Mouse (Mus musculus): ENCODE data around the gene Rnf145.

Rnf145 gene

DNA sequence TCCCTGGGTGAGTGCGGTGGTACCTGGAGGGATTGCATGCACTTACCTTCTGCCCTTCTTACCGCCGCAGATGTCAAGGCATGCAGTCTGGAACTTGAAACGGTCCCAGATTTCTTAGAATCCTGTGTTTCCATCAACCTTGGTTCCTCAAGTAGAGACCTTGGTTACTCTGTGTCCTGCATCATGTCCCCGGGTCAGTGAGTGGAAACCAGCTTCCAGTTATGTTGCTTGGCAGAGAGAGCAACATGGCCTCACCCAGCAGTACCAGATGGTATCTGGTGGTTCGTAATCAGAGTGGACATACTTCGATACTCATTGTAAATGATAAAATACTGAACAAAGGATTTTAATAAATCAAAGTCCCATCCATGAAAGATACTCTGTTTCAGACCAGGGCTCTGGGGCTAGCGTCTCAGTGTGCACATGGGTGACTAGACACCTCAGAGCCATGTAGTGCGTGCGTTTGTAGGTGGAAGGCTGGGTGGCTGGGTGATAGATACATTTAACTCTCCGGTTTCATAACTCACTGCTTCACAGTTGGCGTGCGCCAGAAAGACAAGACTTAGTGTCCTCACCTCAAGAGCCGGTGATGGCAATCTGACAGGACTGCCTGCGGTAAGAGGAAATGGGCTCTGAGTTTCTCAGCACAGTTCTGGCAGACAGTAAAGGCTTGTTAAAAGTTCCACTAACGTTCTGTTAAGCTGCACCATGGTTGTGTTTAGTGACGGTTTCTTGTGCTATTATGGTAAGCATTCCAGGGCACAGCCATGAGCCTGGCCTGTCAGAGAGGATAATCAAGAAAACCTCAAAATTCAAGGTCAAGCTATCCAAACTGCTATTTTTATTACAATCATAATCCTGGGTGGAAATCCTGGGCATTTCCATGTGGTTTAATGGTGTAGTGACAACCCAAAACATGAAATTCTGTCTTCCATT, 14.3 kb downstream of the Rnf145 start:
- in situ Hi-C loops (cut with MboI; ENCODE audit: low sequenced_read_pairs): no loop called here

DNA sequence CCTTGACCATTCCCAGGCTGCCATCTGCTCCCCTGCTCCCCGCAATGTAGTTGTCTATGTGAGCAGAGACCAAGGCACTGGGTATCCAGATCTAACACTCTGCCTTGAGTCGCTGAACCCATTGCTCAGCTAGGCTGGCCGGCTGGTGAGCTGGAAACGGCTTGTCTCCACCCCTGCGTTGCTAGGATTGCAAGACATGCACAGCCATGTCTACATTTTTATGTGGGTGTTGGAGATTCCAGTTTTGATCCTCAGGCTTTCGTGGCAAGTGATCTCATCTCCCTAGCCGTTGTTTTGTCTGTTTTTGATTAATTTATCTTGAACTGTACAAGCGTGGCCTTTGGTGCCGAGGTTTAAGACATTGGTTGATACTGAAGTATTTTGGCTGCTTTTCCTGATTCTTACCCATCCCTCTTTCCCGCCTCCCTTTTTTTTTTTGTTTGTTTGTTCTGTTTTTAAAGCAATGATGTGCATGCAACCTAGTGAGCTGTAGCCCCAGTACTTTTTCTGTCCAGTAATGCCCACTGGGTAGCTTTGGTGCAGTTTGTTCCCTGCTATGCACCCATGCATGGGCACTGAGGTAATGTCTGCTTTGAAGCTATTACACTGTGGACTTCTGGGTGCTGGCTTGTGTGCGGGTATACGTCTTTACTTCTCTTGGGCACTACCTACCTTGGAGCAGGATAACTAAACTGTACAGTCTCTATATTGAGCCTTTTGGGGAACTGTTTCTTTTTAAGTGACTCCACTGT, 16.4 kb downstream of the Rnf145 start:
- in situ Hi-C loops (cut with MboI; ENCODE audit: low sequenced_read_pairs): no loop called here

- in situ Hi-C loops (cut with MboI; ENCODE audit: low sequenced_read_pairs): no loop called here
Measured at GRCm38 (mm10) chr11:44537403-44537802, 18.6 kb downstream of the Rnf145 start.

- in situ Hi-C loops (cut with MboI; ENCODE audit: low sequenced_read_pairs): no loop called here
Measured at GRCm38 (mm10) chr11:44538101-44538500, 19.3 kb downstream of the Rnf145 start.

- in situ Hi-C loops (cut with MboI; ENCODE audit: low sequenced_read_pairs): no loop called here
Measured at GRCm38 (mm10) chr11:44538501-44539290, 19.9 kb downstream of the Rnf145 start.

DNA sequence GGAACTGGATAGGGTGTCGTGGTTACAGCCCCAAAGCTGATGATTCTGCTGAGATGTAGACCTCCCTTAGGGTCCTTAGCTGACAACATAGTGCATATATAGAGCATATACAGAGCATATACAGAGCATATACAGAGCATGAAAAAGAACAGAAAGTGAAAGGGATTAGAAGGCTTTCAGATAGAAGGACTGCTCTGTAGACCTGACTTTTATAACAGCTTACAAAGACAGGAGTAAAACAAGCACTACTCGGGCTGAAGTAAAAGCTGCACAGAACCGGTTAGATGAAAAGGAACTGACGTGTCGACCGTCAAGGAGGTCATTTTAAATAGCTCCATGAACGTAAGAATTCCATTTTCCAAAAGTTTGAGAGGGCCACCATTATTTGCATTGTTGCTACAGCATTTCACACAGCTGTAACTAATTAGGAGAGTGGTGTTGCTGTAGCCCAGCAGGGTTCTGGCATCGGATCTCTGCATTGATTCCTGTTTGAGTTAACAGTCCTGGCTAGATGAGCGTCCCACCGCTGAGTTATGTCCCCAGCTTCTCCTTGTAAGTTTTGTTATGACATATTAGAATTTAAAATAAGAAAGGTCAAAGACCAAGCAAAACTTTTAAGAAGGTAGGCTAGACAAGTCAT, 20.6 kb downstream of the Rnf145 start:
- in situ Hi-C loops (cut with MboI; ENCODE audit: low sequenced_read_pairs): no loop called here

GRCm38 (mm10) chr11:44540243-44540642, 21.5 kb downstream of the Rnf145 start:
- in situ Hi-C loops (cut with MboI; ENCODE audit: low sequenced_read_pairs): no loop called here

GRCm38 (mm10) chr11:44541280-44541679, 22.5 kb downstream of the Rnf145 start:
- in situ Hi-C loops (cut with MboI; ENCODE audit: low sequenced_read_pairs): no loop called here

DNA sequence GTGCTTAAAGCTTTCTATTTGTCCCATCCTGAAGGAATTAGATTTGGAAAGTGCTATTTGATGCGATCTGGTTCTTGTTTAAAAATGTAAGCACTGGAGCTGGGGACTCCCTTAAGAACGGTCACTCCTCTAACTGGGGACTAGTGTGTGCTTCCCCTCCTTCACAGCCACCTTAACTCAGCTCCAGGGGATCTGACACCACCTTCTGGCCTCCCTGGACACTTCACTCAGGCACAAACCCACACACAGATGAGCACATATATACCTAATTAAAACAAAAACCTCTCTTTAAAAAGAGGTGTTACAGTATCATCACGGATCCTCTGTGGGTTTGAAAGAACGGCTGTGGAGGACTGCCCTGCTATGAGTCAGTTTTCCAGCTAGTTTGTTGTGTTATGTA, 23.0 kb downstream of the Rnf145 start:
- in situ Hi-C loops (cut with MboI; ENCODE audit: low sequenced_read_pairs): no loop called here

- in situ Hi-C loops (cut with MboI; ENCODE audit: low sequenced_read_pairs): no loop called here
Measured at GRCm38 (mm10) chr11:44543593-44543992, 24.8 kb downstream of the Rnf145 start.

GRCm38 (mm10) chr11:44543996-44544395, 25.2 kb downstream of the Rnf145 start:
- in situ Hi-C loops (cut with MboI; ENCODE audit: low sequenced_read_pairs): no loop called here

- in situ Hi-C loops (cut with MboI; ENCODE audit: low sequenced_read_pairs): no loop called here
Measured at GRCm38 (mm10) chr11:44545181-44545580, 26.4 kb downstream of the Rnf145 start.

- in situ Hi-C loops (cut with MboI; ENCODE audit: low sequenced_read_pairs): no loop called here
Measured at GRCm38 (mm10) chr11:44546250-44546649, 27.5 kb downstream of the Rnf145 start.

DNA sequence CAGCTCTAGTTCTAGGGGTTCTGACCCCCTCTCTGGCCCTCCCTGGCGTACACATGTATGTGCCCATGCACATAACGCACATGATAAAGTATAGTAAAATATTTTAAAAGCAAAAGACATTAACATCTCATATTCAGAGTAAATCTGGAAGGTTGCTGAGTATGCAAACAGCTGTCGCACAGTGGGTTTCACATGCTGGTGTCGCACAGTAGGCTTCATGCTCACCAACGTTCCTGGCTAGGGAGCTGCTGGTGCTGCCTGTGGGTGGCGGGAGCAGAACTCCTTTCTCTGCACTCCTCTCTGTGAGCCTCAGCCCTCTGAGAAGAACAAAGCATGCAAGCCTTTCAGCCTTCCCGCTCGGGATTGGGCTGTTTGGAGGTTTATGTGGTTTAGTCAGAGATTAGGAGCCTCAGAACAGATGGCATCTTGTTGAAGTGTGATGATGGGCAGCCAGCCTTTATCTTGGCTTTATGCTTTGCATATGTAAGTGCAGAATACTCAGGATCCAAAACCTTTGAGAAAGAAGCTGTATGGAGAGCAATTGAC, 29.0 kb downstream of the Rnf145 start:
- in situ Hi-C loops (cut with MboI; ENCODE audit: low sequenced_read_pairs): no loop called here

GRCm38 (mm10) chr11:44548816-44549215, 30.1 kb downstream of the Rnf145 start:
- in situ Hi-C loops (cut with MboI; ENCODE audit: low sequenced_read_pairs): no loop called here

GRCm38 (mm10) chr11:44549511-44550278, 30.9 kb downstream of the Rnf145 start:
- in situ Hi-C loops (cut with MboI; ENCODE audit: low sequenced_read_pairs): no loop called here

GRCm38 (mm10) chr11:44550996-44551395, 32.2 kb downstream of the Rnf145 start:
- in situ Hi-C loops (cut with MboI; ENCODE audit: low sequenced_read_pairs): no loop called here

- in situ Hi-C loops (cut with MboI; ENCODE audit: low sequenced_read_pairs): no loop called here
Measured at GRCm38 (mm10) chr11:44554339-44554738, 35.6 kb downstream of the Rnf145 start.

- in situ Hi-C loops (cut with MboI; ENCODE audit: low sequenced_read_pairs): no loop called here
Measured at GRCm38 (mm10) chr11:44558521-44558920, 39.8 kb downstream of the Rnf145 start.

- in situ Hi-C loops (cut with MboI; ENCODE audit: low sequenced_read_pairs): no loop called here
Measured at GRCm38 (mm10) chr11:44559466-44559865, 40.7 kb downstream of the Rnf145 start.

Data from CH12F3 (cell line).